Comparison of ENCODE assay signal across 19 mouse cellular contexts in the genomic region with DNA sequence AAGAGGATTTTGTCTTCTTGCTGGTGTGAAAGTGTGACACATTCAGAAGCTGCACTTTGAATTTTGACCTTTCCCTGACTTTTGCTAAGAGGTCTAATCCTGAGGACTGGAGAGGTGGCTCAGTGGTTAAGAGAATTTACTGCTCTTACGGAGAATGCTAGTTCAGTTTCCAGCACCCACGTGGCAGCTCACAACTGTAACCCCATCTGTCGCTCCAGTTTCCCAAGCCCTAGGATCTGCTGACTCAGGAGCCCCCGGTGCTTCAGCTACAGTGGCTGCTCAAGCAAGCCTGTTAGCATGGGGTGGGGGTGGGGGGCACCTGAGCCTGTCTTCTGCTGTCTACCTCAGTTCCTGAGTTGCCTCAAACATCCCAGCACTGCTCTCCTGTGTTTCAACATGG. TPM values are rescaled to one million over a fixed set of nuclear protein-coding genes. Genes with fewer than 3 reads are reported as not detected.
A peak's percentile ranks its signal among the peaks of the same experiment; 100 is the strongest.
DNase-seq lines count a peak whose midpoint lies in the region; ATAC-seq lines count a peak whose summit lies in the region.
"Had no signal": no experiment of that assay in that cellular context is flagged by ENCODE, and none has a peak within 500 bp of the region (broad histone marks: within the 10 kb centered on the region; RNA-seq: fewer than 3 reads in every experiment).

No protein-coding gene starts in this region.

- peak overlapping the region; percentile 62; the same call in 1 of the 2 replicates for H3K27ac ChIP-seq in forebrain, embryonic 10.5 days
- H3K27ac ChIP-seq in forebrain, embryonic 15.5 days (replicated peaks), result no peak overlapping the region
- no peak overlapping the region for H3K27ac ChIP-seq in intestine, embryonic 16.5 days (ENCODE audit: low read length)
- no peak overlapping the region for H3K27ac ChIP-seq in intestine, embryonic 15.5 days
- H3K27ac ChIP-seq: heart, embryonic 15.5 days; left cerebral cortex, adult 2 months; liver, embryonic 12.5 days; midbrain, embryonic 15.5 days had no signal

- WGBS in forebrain, embryonic 10.5 days, result 57% methylated on average over 4 of the region's 4 CpGs
- 41% methylated on average over 4 of the region's 4 CpGs for WGBS in forebrain, embryonic 15.5 days
- 45% methylated on average over 4 of the region's 4 CpGs for WGBS in intestine, embryonic 16.5 days
- 45% methylated on average over 4 of the region's 4 CpGs for WGBS in intestine, embryonic 15.5 days

- H3K9me3 ChIP-seq in forebrain, embryonic 10.5 days, result no peaks in the 10 kb centered on the region
- H3K9me3 ChIP-seq in forebrain, embryonic 15.5 days, result no peaks in the 10 kb centered on the region
- H3K9me3 ChIP-seq in intestine, embryonic 16.5 days (ENCODE audit: control insufficient read depth, low read length), result no peaks in the 10 kb centered on the region
- H3K9me3 ChIP-seq in intestine, embryonic 15.5 days, result no peaks in the 10 kb centered on the region
- H3K9me3 ChIP-seq: heart, embryonic 15.5 days; limb, embryonic 10.5 days; liver, embryonic 12.5 days; midbrain, embryonic 15.5 days had no signal

- H3K4me1 ChIP-seq in forebrain, embryonic 10.5 days, result peaks cover 42% of the 10 kb centered on the region
- H3K4me1 ChIP-seq in forebrain, embryonic 15.5 days, result peaks cover 13% of the 10 kb centered on the region
- H3K4me1 ChIP-seq in intestine, embryonic 16.5 days (ENCODE audit: control insufficient read depth, insufficient read depth, low read length), result peaks cover 19% of the 10 kb centered on the region
- peaks cover 20% of the 10 kb centered on the region for H3K4me1 ChIP-seq in intestine, embryonic 15.5 days (replicated peaks)

- no peak; the same call in 1 of the 2 replicates for ATAC-seq in forebrain, embryonic 15.5 days (replicated peaks)
- ATAC-seq in intestine, embryonic 16.5 days, result no peak
- ATAC-seq in intestine, embryonic 15.5 days, result no peak
- no peak for ATAC-seq in activated CD4-positive, CD25-positive, alpha-beta regulatory T cell, adult 4 months
- ATAC-seq: liver, embryonic 12.5 days; midbrain, embryonic 15.5 days had no signal

- no peak overlapping the region for H3K4me3 ChIP-seq in forebrain, embryonic 10.5 days
- no peak overlapping the region for H3K4me3 ChIP-seq in forebrain, embryonic 15.5 days
- H3K4me3 ChIP-seq in intestine, embryonic 16.5 days (ENCODE audit: low read length), result no peak overlapping the region
- no peak overlapping the region for H3K4me3 ChIP-seq in intestine, embryonic 15.5 days (replicated peaks)
- H3K4me3 ChIP-seq: heart, embryonic 15.5 days; left cerebral cortex, adult 2 months; limb, embryonic 10.5 days; liver, embryonic 12.5 days; midbrain, embryonic 15.5 days had no signal

- no peaks in the 10 kb centered on the region for H3K27me3 ChIP-seq in forebrain, embryonic 10.5 days (ENCODE audit: poor library complexity, severe bottlenecking)
- no peaks in the 10 kb centered on the region for H3K27me3 ChIP-seq in forebrain, embryonic 15.5 days
- no peaks in the 10 kb centered on the region for H3K27me3 ChIP-seq in intestine, embryonic 16.5 days (replicated peaks; ENCODE audit: control insufficient read depth, insufficient read depth, low read length)
- no peaks in the 10 kb centered on the region for H3K27me3 ChIP-seq in intestine, embryonic 15.5 days (replicated peaks)
- H3K27me3 ChIP-seq: heart, embryonic 15.5 days; midbrain, embryonic 15.5 days had no signal

- DNase-seq in forebrain, embryonic 10.5 days (ENCODE audit: extremely low spot score, low spot score), result no peak
- peak; percentile 55 for DNase-seq in layer of hippocampus, adult 9-11 months
- DNase-seq in layer of hippocampus, adult 8-10 months (ENCODE audit: low spot score in 2 of 2), result no peak
- DNase-seq in yolk sac, embryonic 10.5 days (ENCODE audit: low spot score), result peak; percentile 49
- DNase-seq: adrenal gland, adult 2 months; cerebellum, adult 11 months; cerebellum, postnatal 14 days; heart, adult 11 months; spleen, adult 18-20 months; thymus, adult 18-20 months had no signal

- H3K9ac ChIP-seq in forebrain, embryonic 15.5 days (replicated peaks), result no peak overlapping the region
- 0 out of 2 replicates have a peak overlapping the region, but pooled peaks have one; percentile 33 for H3K9ac ChIP-seq in intestine, embryonic 16.5 days (ENCODE audit: low read depth, low read length)
- H3K9ac ChIP-seq in intestine, embryonic 15.5 days, result no peak overlapping the region
- H3K9ac ChIP-seq: heart, embryonic 15.5 days; liver, embryonic 12.5 days; midbrain, embryonic 15.5 days had no signal

- H3K4me2 ChIP-seq in forebrain, embryonic 15.5 days (replicated peaks), result no peak overlapping the region
- H3K4me2 ChIP-seq in intestine, embryonic 16.5 days (ENCODE audit: low read depth, low read length), result no peak overlapping the region
- H3K4me2 ChIP-seq in intestine, embryonic 15.5 days (replicated peaks), result no peak overlapping the region
- H3K4me2 ChIP-seq: heart, embryonic 15.5 days; liver, embryonic 12.5 days; midbrain, embryonic 15.5 days had no signal

- no peaks in the 10 kb centered on the region for H3K36me3 ChIP-seq in forebrain, embryonic 10.5 days (replicated peaks)
- no peaks in the 10 kb centered on the region for H3K36me3 ChIP-seq in forebrain, embryonic 15.5 days
- H3K36me3 ChIP-seq in intestine, embryonic 16.5 days (ENCODE audit: control insufficient read depth, insufficient read depth, low read length), result no peaks in the 10 kb centered on the region
- no peaks in the 10 kb centered on the region for H3K36me3 ChIP-seq in intestine, embryonic 15.5 days
- H3K36me3 ChIP-seq: heart, embryonic 15.5 days; liver, embryonic 12.5 days; midbrain, embryonic 15.5 days had no signal

RNA-seq across cellular contexts. Expression of a gene that starts 28.2 kb away (rescaled TPM):
- 90.6 and 93.2 TPM in 2 replicates for polyA plus RNA-seq in forebrain, embryonic 10.5 days (2016; fragmentation: Nextera tagmentation; extraction: Ambion mirVana)
- 97.7 and 98.9 TPM in 2 replicates for polyA plus RNA-seq in forebrain, embryonic 15.5 days (2015; fragmentation: Nextera tagmentation; extraction: Ambion mirVana)
- polyA plus RNA-seq in intestine, embryonic 16.5 days (2015; fragmentation: Nextera tagmentation; extraction: Ambion mirVana), result 84.6 and 91.4 TPM in 2 replicates
- 81.8 and 88.2 TPM in 2 replicates for polyA plus RNA-seq in intestine, embryonic 15.5 days (2015; fragmentation: Nextera tagmentation; extraction: Ambion mirVana)
- total RNA-seq in layer of hippocampus, adult 8-10 months (2022), result 10 to 100 TPM; 83.1 to 95.2 (median 88.8) TPM
- 10 to 100 TPM; 30.8 to 54.7 TPM for polyA plus RNA-seq in activated CD4-positive, CD25-positive, alpha-beta regulatory T cell, adult 4 months (2017; shearing (Covaris generic))

RNA-seq across cellular contexts. Expression of a gene that starts 53.4 kb away (rescaled TPM):
- 13.7 and 16.1 TPM in 2 replicates for polyA plus RNA-seq in forebrain, embryonic 10.5 days (2016; fragmentation: Nextera tagmentation; extraction: Ambion mirVana)
- 15.4 and 16.1 TPM in 2 replicates for polyA plus RNA-seq in forebrain, embryonic 15.5 days (2015; fragmentation: Nextera tagmentation; extraction: Ambion mirVana)
- polyA plus RNA-seq in intestine, embryonic 16.5 days (2015; fragmentation: Nextera tagmentation; extraction: Ambion mirVana), result 4.9 and 5.7 TPM in 2 replicates
- 5.8 and 7.1 TPM in 2 replicates for polyA plus RNA-seq in intestine, embryonic 15.5 days (2015; fragmentation: Nextera tagmentation; extraction: Ambion mirVana)
- total RNA-seq in layer of hippocampus, adult 8-10 months (2022), result 10 to 100 TPM; 20.0 to 23.4 (median 21.4) TPM
- polyA plus RNA-seq in activated CD4-positive, CD25-positive, alpha-beta regulatory T cell, adult 4 months (2017; shearing (Covaris generic)), result not detected

Comparison
In these comparisons a context has a peak if more than half of its experiments do, and no peak if none do; other contexts are left out.
1. DNase-seq: peak in layer of hippocampus, adult 9-11 months (single experiment) and yolk sac, embryonic 10.5 days (single experiment); none in forebrain, embryonic 10.5 days (single experiment) and layer of hippocampus, adult 8-10 months (0 of 2).